Mouse (Mus musculus) MEL (cell line): ENCODE measurements around the gene Dnajc2.

Experiments
- BHLHE40 ChIP-seq: IDR thresholded peaks from 2 replicates; pipeline ENCODE4 v1.6.1; 2012; ENCODE audit warnings: low read depth, mild to moderate bottlenecking, inconsistent platforms, low read length, improper control_type of control experiment, borderline replicate concordance
- CTCF ChIP-seq, 3 experiments: IDR thresholded peaks in 2 of 3; conservative IDR thresholded peaks in 1 of 3; 2 replicates each; pipeline ENCODE4 v1.5.1; 2011 to 2012; ENCODE audit warnings: low read length in 3 of 3, low read depth in 2 of 3, mild to moderate bottlenecking in 2 of 3, improper control_type of control experiment in 1 of 3, inconsistent platforms in 1 of 3, mixed read lengths in 1 of 3, moderate library complexity in 1 of 3; ENCODE audit not compliant: control insufficient read depth in 1 of 3, insufficient read depth in 1 of 3, poor library complexity in 1 of 3, severe bottlenecking in 1 of 3
- GATA1 ChIP-seq: IDR thresholded peaks from 2 replicates; pipeline ENCODE4 v1.6.1; 2011; ENCODE audit warnings: low read depth, low read length, improper control_type of control experiment
- ZMIZ1 ChIP-seq: IDR thresholded peaks from 2 replicates; pipeline ENCODE4 v1.6.1; 2012; ENCODE audit warnings: low read depth, mild to moderate bottlenecking, inconsistent platforms, low read length, improper control_type of control experiment, moderate library complexity

DNA sequence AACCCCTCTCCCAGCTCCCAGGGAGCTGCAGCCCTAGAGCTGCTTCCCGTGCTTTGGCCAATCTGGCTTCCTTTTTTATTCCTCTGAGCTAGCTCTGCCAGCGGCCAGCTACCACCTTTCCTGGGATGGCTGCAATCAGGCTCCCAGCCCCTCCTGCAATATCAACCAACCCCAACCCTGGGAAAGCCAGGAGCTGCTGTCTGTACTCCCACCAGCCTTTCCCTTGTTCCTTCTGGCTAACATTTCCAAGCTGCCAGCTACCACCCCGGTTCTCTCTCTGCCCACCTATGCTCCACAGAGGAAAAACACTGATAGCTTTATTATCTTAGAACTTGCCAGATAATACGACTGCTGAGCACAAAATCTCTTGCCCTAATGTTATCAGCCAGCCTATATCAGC, 19.8 kb upstream of the Dnajc2 start:
- no peak for TF ChIP-seq ZMIZ1
- TF ChIP-seq CTCF (IDR thresholded peaks at IDR 0.05 in 2 of 3, conservative IDR thresholded peaks at IDR 0.05 in 1 of 3; ENCODE audit: control insufficient read depth in 1 of 3, insufficient read depth in 1 of 3, low read depth in 2 of 3, low read length in 3 of 3, poor library complexity in 1 of 3, severe bottlenecking in 1 of 3): no peak
- no peak for TF ChIP-seq BHLHE40
- TF ChIP-seq GATA1: no peak
